Comparison of ENCODE assay signal across 20 mouse cellular contexts in the genomic region with DNA sequence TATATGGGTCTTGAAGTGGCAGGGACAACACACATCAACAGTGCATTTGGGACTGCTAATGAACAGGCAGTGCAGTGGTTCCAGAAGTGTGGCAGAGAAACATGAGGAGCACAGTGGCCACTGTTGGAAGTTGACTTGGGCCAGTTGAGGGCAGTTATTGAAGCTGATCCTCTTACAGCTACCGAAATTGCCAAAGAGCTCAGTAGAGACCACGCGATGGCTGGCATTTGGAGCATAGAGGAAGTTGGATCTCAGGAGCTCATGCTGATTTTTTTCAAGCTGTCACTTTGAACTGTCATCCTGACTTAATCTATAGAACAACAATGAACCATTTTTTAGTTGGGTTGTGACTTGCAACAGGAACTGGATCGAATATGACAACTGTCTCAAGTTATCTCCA.
"Had no signal": no experiment of that assay in that cellular context is flagged by ENCODE, and none has a peak within 500 bp of the region (broad histone marks: within the 10 kb centered on the region; RNA-seq: fewer than 3 reads in every experiment).

No protein-coding gene starts in this region.

- H3K36me3 ChIP-seq: liver, embryonic 13.5 days; liver, embryonic 15.5 days; midbrain, embryonic 10.5 days; midbrain, embryonic 13.5 days; neural tube, embryonic 13.5 days; neural tube, embryonic 15.5 days had no signal

- H3K27me3 ChIP-seq: liver, embryonic 13.5 days; liver, embryonic 15.5 days; midbrain, embryonic 13.5 days; neural tube, embryonic 13.5 days; neural tube, embryonic 15.5 days had no signal

- H3K4me1 ChIP-seq: liver, embryonic 13.5 days; liver, embryonic 15.5 days; neural tube, embryonic 13.5 days; neural tube, embryonic 15.5 days had no signal

- ATAC-seq: midbrain, embryonic 13.5 days; midbrain, embryonic 16.5 days had no signal

- H3K27ac ChIP-seq: liver, embryonic 13.5 days; liver, embryonic 15.5 days; midbrain, embryonic 10.5 days; midbrain, embryonic 13.5 days; neural tube, embryonic 13.5 days; neural tube, embryonic 15.5 days had no signal

- H3K9me3 ChIP-seq: liver, embryonic 13.5 days; liver, embryonic 15.5 days; midbrain, embryonic 10.5 days; midbrain, embryonic 13.5 days; neural tube, embryonic 13.5 days; neural tube, embryonic 15.5 days had no signal

- H3K4me2 ChIP-seq: liver, embryonic 13.5 days; liver, embryonic 15.5 days; lung, embryonic 14.5 days; midbrain, embryonic 13.5 days; neural tube, embryonic 13.5 days; neural tube, embryonic 15.5 days had no signal

- H3K9ac ChIP-seq: liver, embryonic 13.5 days; liver, embryonic 15.5 days; lung, embryonic 14.5 days; midbrain, embryonic 13.5 days; neural tube, embryonic 13.5 days; neural tube, embryonic 15.5 days had no signal

- DNase-seq: liver, embryonic 13.5 days; lung, adult 18-20 months; lung, embryonic 14.5 days; lung, postnatal 10 days; lung, postnatal 4 days; retina, postnatal 1 day; right cerebral cortex, adult 18-20 months; right cerebral cortex, postnatal 25 days; right cerebral cortex, postnatal 4 days; spleen, adult 18-20 months; thymus, adult 18-20 months; thymus, postnatal 14 days; thymus, postnatal 36 days had no signal

- H3K4me3 ChIP-seq: liver, embryonic 13.5 days; liver, embryonic 15.5 days; midbrain, embryonic 10.5 days; midbrain, embryonic 13.5 days; myocyte; neural tube, embryonic 13.5 days; neural tube, embryonic 15.5 days had no signal
